Mouse (Mus musculus) liver, embryonic 11.5 days (tissue): ENCODE data around the gene Fam57b. TPM values are rescaled to one million over a fixed set of nuclear protein-coding genes. Genes with fewer than 3 reads are reported as not detected.

Experiments
- ATAC-seq: fragments of 200-750 bp; cut with Nextera tagmentation; replicated peaks from 2 replicates; pipeline ENCODE4 v1.8.0; 2017; ENCODE audit warnings: moderate number of reproducible peaks, mild to moderate bottlenecking, moderate TSS enrichment, moderate library complexity; ENCODE audit not compliant: low FRiP score
- DNase-seq: peaks from one replicate; pipeline ENCODE4 v3.0.0-alpha.2; 2017; ENCODE audit warnings: low spot score
- H3K27ac ChIP-seq: fragments of 300-500 bp; sonication (generic); 2 replicates; pipeline ENCODE4 v1.5.1; 2014; ENCODE audit warnings: mild to moderate bottlenecking, low read depth, low read length, control low read depth
- H3K27me3 ChIP-seq: fragments of 300-500 bp; sonication (generic); replicated peaks from 2 replicates; pipeline ENCODE4 v1.6.1; 2014; ENCODE audit warnings: low read length, mixed read lengths; ENCODE audit not compliant: control insufficient read depth, insufficient read depth
- H3K36me3 ChIP-seq: fragments of 300-500 bp; sonication (generic); 2 replicates; pipeline ENCODE4 v1.6.1; 2014; ENCODE audit warnings: mild to moderate bottlenecking, low read length, moderate library complexity, mixed read lengths; ENCODE audit not compliant: control insufficient read depth, insufficient read depth
- H3K4me1 ChIP-seq: fragments of 300-500 bp; sonication (generic); replicated peaks from 2 replicates; pipeline ENCODE4 v1.6.1; 2014; ENCODE audit warnings: low read length, mixed read lengths; ENCODE audit not compliant: control insufficient read depth, insufficient read depth
- H3K4me2 ChIP-seq: fragments of 300-500 bp; sonication (generic); 2 replicates; pipeline ENCODE4 v1.6.1; 2014; ENCODE audit warnings: mild to moderate bottlenecking, control low read depth, moderate library complexity
- H3K4me3 ChIP-seq: fragments of 300-500 bp; sonication (generic); 2 replicates; pipeline ENCODE4 v1.5.1; 2014; ENCODE audit warnings: low read depth, low read length, control low read depth
- H3K9ac ChIP-seq: fragments of 300-500 bp; sonication (generic); 2 replicates; pipeline ENCODE4 v1.6.1; 2014; ENCODE audit warnings: low read depth, low read length, control low read depth
- H3K9me3 ChIP-seq: fragments of 300-500 bp; sonication (generic); 2 replicates; pipeline ENCODE4 v1.6.1; 2016; ENCODE audit warnings: low read length, inconsistent platforms, mixed read lengths; ENCODE audit not compliant: control insufficient read depth
- WGBS: fragments of 180-500 bp; shearing (Covaris S2); extraction: QIAGEN DNeasy Blood & Tissue Kit; methylation state at CpG from one replicate; pipeline ENCODE4 v1.1.7; 2014; 5-methylcytosine and 5-hydroxymethylcytosine counted together
- polyA plus RNA-seq: library from polyadenylated mRNA; unstranded; fragments of >200 nt; fragmentation: Nextera tagmentation; extraction: Ambion mirVana; gene quantifications from 2 replicates; pipeline ENCODE4 v1.2.1, GENCODE M21; 2014

Fam57b gene
- polyA plus RNA-seq, 1 experiment from 2014 or later, result not detected

- peak overlapping the region; percentile 95 for H3K27ac ChIP-seq
- ATAC-seq (no peak), DNase-seq (no peak)
- peak overlapping the region; percentile 84 for H3K9ac ChIP-seq
- peak overlapping the region; percentile 82 for H3K4me2 ChIP-seq
- 57% methylated on average over 5 of the region's 5 CpGs for WGBS
- peaks cover 37% of the 10 kb centered on the region for H3K4me1 ChIP-seq
- peak overlapping the region; percentile 97 for H3K4me3 ChIP-seq
- H3K27me3 ChIP-seq, result no peaks in the 10 kb centered on the region
- H3K9me3 ChIP-seq, result no peaks in the 10 kb centered on the region
- peaks cover 22% of the 10 kb centered on the region for H3K36me3 ChIP-seq
Measured at GRCm38 (mm10) chr7:126800269-126801056, 3.0 kb downstream of the Fam57b start.

- no peak for ATAC-seq
- 90% methylated on average over 16 of the region's 16 CpGs for WGBS
Measured at GRCm38 (mm10) chr7:126801057-126801422, 3.6 kb downstream of the Fam57b start.

GRCm38 (mm10) chr7:126802134-126802889, 4.8 kb downstream of the Fam57b start:
- 80% methylated on average over 11 of the region's 11 CpGs for WGBS
- ATAC-seq (no peak), DNase-seq (no peak)
- H3K27ac ChIP-seq, result no peak overlapping the region
- no peaks in the 10 kb centered on the region for H3K9me3 ChIP-seq
- H3K4me2 ChIP-seq, result no peak overlapping the region
- H3K4me3 ChIP-seq, result no peak overlapping the region
- no peaks in the 10 kb centered on the region for H3K27me3 ChIP-seq
- peaks cover 6% of the 10 kb centered on the region; the same call in 1 of the 2 replicates for H3K36me3 ChIP-seq
- peaks cover 21% of the 10 kb centered on the region for H3K4me1 ChIP-seq
- no peak overlapping the region for H3K9ac ChIP-seq

More at GRCm38 (mm10) chr7:126801057-126801422, 3.6 kb downstream of the Fam57b start:
- Histone ChIP-seq H3K36me3 (peaks cover 17% of the 10 kb centered on the region), H3K4me1 (peaks cover 34% of the 10 kb centered on the region), H3K27ac (no peak overlapping the region), H3K9me3 (no peaks in the 10 kb centered on the region), H3K4me2 (no peak overlapping the region), H3K9ac (0 out of 2 replicates have a peak overlapping the region, but pooled peaks have one; percentile 12), H3K27me3 (no peaks in the 10 kb centered on the region), H3K4me3 (no peak overlapping the region)
- no peak for DNase-seq

GRCm38 (mm10) chr7:126803181-126803580, 5.7 kb downstream of the Fam57b start:
- DNase-seq (no peak), ATAC-seq (no peak)
- Histone ChIP-seq H3K4me1 (peaks cover 22% of the 10 kb centered on the region), H3K4me2 (no peak overlapping the region), H3K27me3 (no peaks in the 10 kb centered on the region), H3K9ac (no peak overlapping the region), H3K4me3 (no peak overlapping the region), H3K27ac (no peak overlapping the region), H3K36me3 (peaks cover 2% of the 10 kb centered on the region; the same call in 1 of the 2 replicates), H3K9me3 (no peaks in the 10 kb centered on the region)
- 58% methylated on average over 6 of the region's 6 CpGs for WGBS

- H3K27ac ChIP-seq, result no peak overlapping the region
- no peak overlapping the region for H3K4me3 ChIP-seq
- no peak for ATAC-seq
- H3K27me3 ChIP-seq, result no peaks in the 10 kb centered on the region
- DNase-seq, result no peak
- H3K4me1 ChIP-seq, result peaks cover 28% of the 10 kb centered on the region
- peak overlapping the region; percentile 25 for H3K4me2 ChIP-seq
- peaks cover 2% of the 10 kb centered on the region; the same call in 1 of the 2 replicates for H3K36me3 ChIP-seq
- H3K9ac ChIP-seq, result 0 out of 2 replicates have a peak overlapping the region, but pooled peaks have one; percentile 15
- H3K9me3 ChIP-seq, result no peaks in the 10 kb centered on the region
Measured at GRCm38 (mm10) chr7:126803751-126804150, 6.3 kb downstream of the Fam57b start.

- Histone ChIP-seq H3K36me3 (peaks cover 2% of the 10 kb centered on the region; the same call in 1 of the 2 replicates), H3K9me3 (no peaks in the 10 kb centered on the region), H3K4me1 (peaks cover 28% of the 10 kb centered on the region), H3K4me2 (no peak overlapping the region), H3K27ac (0 out of 2 replicates have a peak overlapping the region, but pooled peaks have one; percentile 6), H3K27me3 (no peaks in the 10 kb centered on the region), H3K4me3 (no peak overlapping the region), H3K9ac (no peak overlapping the region)
- DNase-seq, result no peak
- ATAC-seq, result no peak
- 85% methylated on average over 6 of the region's 6 CpGs for WGBS
Measured at GRCm38 (mm10) chr7:126806956-126807355, 9.5 kb downstream of the Fam57b start.

- DNase-seq (no peak), ATAC-seq (no peak)
- no peak overlapping the region; the same call in 1 of the 2 replicates for H3K4me2 ChIP-seq
- 0 out of 2 replicates have a peak overlapping the region, but pooled peaks have one; percentile 6 for H3K27ac ChIP-seq
- H3K9me3 ChIP-seq, result no peaks in the 10 kb centered on the region
- peaks cover 2% of the 10 kb centered on the region; the same call in 1 of the 2 replicates for H3K36me3 ChIP-seq
- no peaks in the 10 kb centered on the region for H3K27me3 ChIP-seq
- no peak overlapping the region; the same call in 1 of the 2 replicates for H3K9ac ChIP-seq
- 80% methylated on average over 4 of the region's 4 CpGs for whole genome bisulfite sequencing
- H3K4me1 ChIP-seq, result peaks cover 28% of the 10 kb centered on the region
- H3K4me3 ChIP-seq, result no peak overlapping the region
Measured at GRCm38 (mm10) chr7:126807405-126807804, 9.9 kb downstream of the Fam57b start.

GRCm38 (mm10) chr7:126808703-126809455, 11.4 kb downstream of the Fam57b start:
- H3K27ac ChIP-seq, result peak overlapping the region; percentile 77
- H3K36me3 ChIP-seq, result 0 out of 2 replicates have a peak, but pooled peaks cover 2% of the 10 kb centered on the region
- H3K9ac ChIP-seq, result peak overlapping the region; percentile 78
- no peaks in the 10 kb centered on the region for H3K27me3 ChIP-seq
- H3K4me1 ChIP-seq, result peaks cover 22% of the 10 kb centered on the region
- no peaks in the 10 kb centered on the region for H3K9me3 ChIP-seq
- H3K4me2 ChIP-seq, result peak overlapping the region; percentile 96
- DNase-seq, result peak; percentile 81
- peak; percentile 89 for ATAC-seq
- H3K4me3 ChIP-seq, result peak overlapping the region; percentile 72
- 2% methylated on average over 41 of the region's 43 CpGs for WGBS
